Mouse (Mus musculus) colon, adult 2 months (tissue): ENCODE measurements around the gene Plekhm1. TPM values are rescaled to one million over a fixed set of nuclear protein-coding genes. Genes with fewer than 3 reads are reported as not detected.

Source experiments
- polyA plus RNA-seq: library from polyadenylated mRNA; depleted of rRNA; stranded (reverse); fragments of >200 nt; gene quantifications from 2 replicates; pipeline ENCODE4 v1.2.3, GENCODE M21; 2012; rRNA removed

The Plekhm1 gene
- 25.9 and 28.9 TPM in 2 replicates for polyA plus RNA-seq

GRCm38 (mm10) chr11:103411981-103412949 lies at the start of gene Plekhm1:
Plekhm1 (minus strand) TSS chr11:103412687.

GRCm38 (mm10) chr11:103363214-103364148 lies 49.0 kb downstream of the Plekhm1 start, which contains the start of gene Arhgap27:
Arhgap27 (minus strand) TSS chr11:103363692.

Other genes starting within 250 kb of the Plekhm1 start
- 5.6 and 7.7 TPM in 2 replicates for gene Fmnl1, start 241.6 kb downstream of the Plekhm1 start, polyA plus RNA-seq
- 0.50 and 0.73 TPM in 2 replicates for gene 1700023F06Rik, start 204.1 kb downstream of the Plekhm1 start, polyA plus RNA-seq
- not detected in 2 replicates for gene Spata32, start 194.3 kb downstream of the Plekhm1 start, polyA plus RNA-seq
- gene Map3k14, start 145.2 kb downstream of the Plekhm1 start, polyA plus RNA-seq, result 11.2 and 11.7 TPM in 2 replicates
- gene Arhgap27, start 49.0 kb downstream of the Plekhm1 start, polyA plus RNA-seq, result 204 and 239 TPM in 2 replicates
- gene Lrrc37a, start 91.9 kb upstream of the Plekhm1 start, polyA plus RNA-seq, result not detected in 2 replicates
- not detected in 2 replicates for gene Gm884, start 208.5 kb upstream of the Plekhm1 start, polyA plus RNA-seq
- not detected in 2 replicates for gene Lyzl6, start 226.2 kb upstream of the Plekhm1 start, polyA plus RNA-seq
- gene Rprml, start 236.9 kb upstream of the Plekhm1 start, polyA plus RNA-seq, result 3.3 and 3.4 TPM in 2 replicates